Mouse (Mus musculus): ENCODE measurements around the gene Asic5.

DNA sequence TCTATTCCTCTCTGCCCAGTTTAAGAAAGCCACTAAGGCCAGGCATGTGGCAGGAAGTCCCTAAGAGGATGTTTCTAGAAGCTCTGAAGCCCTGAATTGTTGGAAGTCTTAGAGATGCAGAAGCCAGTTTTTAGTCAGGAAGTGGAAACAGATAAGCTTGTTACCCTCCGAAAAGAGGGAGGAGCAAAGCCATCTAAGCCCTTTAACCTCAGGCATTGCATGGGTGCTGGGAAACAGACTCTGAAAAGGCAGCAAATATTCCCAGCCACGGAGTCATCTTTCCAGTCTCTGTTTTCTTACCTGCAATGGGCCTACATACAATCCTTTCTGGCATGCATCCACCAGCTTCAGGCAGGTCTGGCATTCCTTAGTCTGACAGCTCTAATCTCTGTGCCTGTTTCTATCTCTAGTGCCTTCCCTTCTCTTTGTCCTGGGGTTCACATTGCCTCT is 7.6 kb downstream of the Asic5 start:
- no peak for TF ChIP-seq ZC3H11A (IDR thresholded peaks at IDR 0.05; ENCODE audit: borderline replicate concordance, low read depth, low read length)
- TF ChIP-seq MAFK (IDR thresholded peaks at IDR 0.05; ENCODE audit: insufficient read depth, low read depth, low read length), result no peak

Measured in ES-E14 (cell line).